Mouse (Mus musculus) ES-Bruce4 (cell line): Measurements from ENCODE around the gene Itga2.

Experiments used
- CTCF ChIP-seq: IDR thresholded peaks from one replicate; pipeline ENCODE4 v1.8.1; 2011; ENCODE audit warnings: low read depth, low read length
- EP300 ChIP-seq: IDR thresholded peaks from 2 replicates; pipeline ENCODE4 v1.6.1; 2011; ENCODE audit warnings: low read depth, low read length; ENCODE audit not compliant: insufficient read depth

GRCm38 (mm10) chr13:114822871-114823270 lies 109.0 kb downstream of the Itga2 start:
- TF ChIP-seq EP300 (no peak), CTCF (no peak)
